Mouse (Mus musculus): Measurements from ENCODE around the gene Daglb. TPM values are rescaled to one million over a fixed set of nuclear protein-coding genes. Genes with fewer than 3 reads are reported as not detected.

Daglb gene
- polyA plus RNA-seq, 1 experiment from 2014 or later: 17.8 TPM

GRCm38 (mm10) chr5:143517436-143517835 lies 53.1 kb downstream of the Daglb start:
- Histone ChIP-seq H3K27me3 (ENCODE audit: control insufficient read depth, insufficient read depth, low read length) (no peaks in the 10 kb centered on the region), H3K9me3 (ENCODE audit: control insufficient read depth, low read length) (no peaks in the 10 kb centered on the region), H3K4me2 (ENCODE audit: low read length) (no peak overlapping the region), H3K9ac (replicated peaks; ENCODE audit: low read length) (no peak overlapping the region), H3K4me3 (replicated peaks; ENCODE audit: low read depth, low read length) (no peak overlapping the region), H3K36me3 (ENCODE audit: control insufficient read depth, insufficient read depth, low read length) (peaks cover 42% of the 10 kb centered on the region), H3K4me1 (ENCODE audit: control insufficient read depth, insufficient read depth, low read length) (no peaks in the 10 kb centered on the region), H3K27ac (replicated peaks; ENCODE audit: low read depth, low read length) (no peak overlapping the region)
- DNase-seq (no peak), ATAC-seq (ENCODE audit: low FRiP score, low TSS enrichment) (no peak)
- WGBS: 87% methylated on average over 6 of the region's 6 CpGs

GRCm38 (mm10) chr5:143518045-143518591 lies 53.7 kb downstream of the Daglb start:
- DNase-seq (no peak), ATAC-seq (ENCODE audit: low FRiP score, low TSS enrichment) (no peak)
- no peaks in the 10 kb centered on the region for H3K27me3 ChIP-seq (ENCODE audit: control insufficient read depth, insufficient read depth, low read length)
- no peaks in the 10 kb centered on the region for H3K4me1 ChIP-seq (ENCODE audit: control insufficient read depth, insufficient read depth, low read length)
- H3K4me3 ChIP-seq (replicated peaks; ENCODE audit: low read depth, low read length): no peak overlapping the region
- H3K36me3 ChIP-seq (ENCODE audit: control insufficient read depth, insufficient read depth, low read length): peaks cover 37% of the 10 kb centered on the region
- no peak overlapping the region for H3K4me2 ChIP-seq (ENCODE audit: low read length)
- H3K9me3 ChIP-seq (ENCODE audit: control insufficient read depth, low read length): no peaks in the 10 kb centered on the region
- H3K27ac ChIP-seq (replicated peaks; ENCODE audit: low read depth, low read length): no peak overlapping the region
- no peak overlapping the region for H3K9ac ChIP-seq (replicated peaks; ENCODE audit: low read length)
- WGBS: 92% methylated on average over 6 of the region's 6 CpGs

GRCm38 (mm10) chr5:143520415-143520814 lies 56.0 kb downstream of the Daglb start:
- Histone ChIP-seq H3K27me3 (ENCODE audit: control insufficient read depth, insufficient read depth, low read length) (no peaks in the 10 kb centered on the region), H3K4me1 (ENCODE audit: control insufficient read depth, insufficient read depth, low read length) (peaks cover 6% of the 10 kb centered on the region), H3K9ac (replicated peaks; ENCODE audit: low read length) (no peak overlapping the region), H3K27ac (replicated peaks; ENCODE audit: low read depth, low read length) (no peak overlapping the region), H3K4me2 (ENCODE audit: low read length) (no peak overlapping the region), H3K4me3 (replicated peaks; ENCODE audit: low read depth, low read length) (no peak overlapping the region), H3K9me3 (ENCODE audit: control insufficient read depth, low read length) (no peaks in the 10 kb centered on the region), H3K36me3 (ENCODE audit: control insufficient read depth, insufficient read depth, low read length) (peaks cover 14% of the 10 kb centered on the region)
- WGBS: 92% methylated on average over 2 of the region's 2 CpGs
- DNase-seq (no peak), ATAC-seq (ENCODE audit: low FRiP score, low TSS enrichment) (no peak)

- Histone ChIP-seq H3K9ac (replicated peaks; ENCODE audit: low read length) (no peak overlapping the region), H3K4me1 (ENCODE audit: control insufficient read depth, insufficient read depth, low read length) (peaks cover 22% of the 10 kb centered on the region), H3K9me3 (ENCODE audit: control insufficient read depth, low read length) (no peaks in the 10 kb centered on the region), H3K4me3 (replicated peaks; ENCODE audit: low read depth, low read length) (no peak overlapping the region), H3K4me2 (ENCODE audit: low read length) (no peak overlapping the region), H3K27me3 (ENCODE audit: control insufficient read depth, insufficient read depth, low read length) (no peaks in the 10 kb centered on the region), H3K27ac (replicated peaks; ENCODE audit: low read depth, low read length) (no peak overlapping the region), H3K36me3 (ENCODE audit: control insufficient read depth, insufficient read depth, low read length) (no peaks in the 10 kb centered on the region)
- 95% methylated on average over 3 of the region's 3 CpGs for WGBS
- DNase-seq: no peak
- no peak for ATAC-seq (ENCODE audit: low FRiP score, low TSS enrichment)
Measured at GRCm38 (mm10) chr5:143522882-143523281, 58.5 kb downstream of the Daglb start.

GRCm38 (mm10) chr5:143525454-143526225 lies 61.3 kb downstream of the Daglb start:
- Histone ChIP-seq H3K36me3 (ENCODE audit: control insufficient read depth, insufficient read depth, low read length) (no peaks in the 10 kb centered on the region), H3K9me3 (ENCODE audit: control insufficient read depth, low read length) (no peaks in the 10 kb centered on the region), H3K27ac (replicated peaks; ENCODE audit: low read depth, low read length) (no peak overlapping the region), H3K4me1 (ENCODE audit: control insufficient read depth, insufficient read depth, low read length) (peaks cover 26% of the 10 kb centered on the region), H3K4me3 (replicated peaks; ENCODE audit: low read depth, low read length) (peak overlapping the region; percentile 10; the same call in 1 of the 2 replicates), H3K27me3 (ENCODE audit: control insufficient read depth, insufficient read depth, low read length) (no peaks in the 10 kb centered on the region), H3K9ac (replicated peaks; ENCODE audit: low read length) (no peak overlapping the region), H3K4me2 (ENCODE audit: low read length) (peak overlapping the region; percentile 96)
- no peak for DNase-seq
- WGBS: 74% methylated on average over 7 of the region's 7 CpGs
- no peak for ATAC-seq (ENCODE audit: low FRiP score, low TSS enrichment)

- 13% methylated on average over 28 of the region's 28 CpGs for WGBS
- Histone ChIP-seq H3K9me3 (ENCODE audit: control insufficient read depth, low read length) (no peaks in the 10 kb centered on the region), H3K9ac (replicated peaks; ENCODE audit: low read length) (peak overlapping the region; percentile 95), H3K27ac (replicated peaks; ENCODE audit: low read depth, low read length) (peak overlapping the region; percentile 95), H3K27me3 (ENCODE audit: control insufficient read depth, insufficient read depth, low read length) (no peaks in the 10 kb centered on the region), H3K36me3 (ENCODE audit: control insufficient read depth, insufficient read depth, low read length) (no peaks in the 10 kb centered on the region), H3K4me3 (replicated peaks; ENCODE audit: low read depth, low read length) (peak overlapping the region; percentile 98), H3K4me2 (ENCODE audit: low read length) (peak overlapping the region; percentile 96), H3K4me1 (ENCODE audit: control insufficient read depth, insufficient read depth, low read length) (peaks cover 26% of the 10 kb centered on the region)
- ATAC-seq (ENCODE audit: low FRiP score, low TSS enrichment) (no peak), DNase-seq (peak; percentile 41)
Measured at GRCm38 (mm10) chr5:143526698-143527331, 62.4 kb downstream of the Daglb start.

- no peaks in the 10 kb centered on the region for H3K36me3 ChIP-seq (ENCODE audit: control insufficient read depth, insufficient read depth, low read length)
- H3K4me2 ChIP-seq (ENCODE audit: low read length): peak within 1 kb of the TSS; percentile 96
- H3K4me1 ChIP-seq (ENCODE audit: control insufficient read depth, insufficient read depth, low read length): peaks cover 26% of the 10 kb centered on the region
- peak within 1 kb of the TSS; percentile 95 for H3K27ac ChIP-seq (replicated peaks; ENCODE audit: low read depth, low read length)
- H3K9me3 ChIP-seq (ENCODE audit: control insufficient read depth, low read length): no peaks in the 10 kb centered on the region
- H3K4me3 ChIP-seq (replicated peaks; ENCODE audit: low read depth, low read length): peak within 1 kb of the TSS; percentile 98
- under 1% methylated on average over 87 of the region's 105 CpGs for WGBS
- DNase-seq (peak; percentile 99), ATAC-seq (ENCODE audit: low FRiP score, low TSS enrichment) (peak; percentile 96)
- H3K27me3 ChIP-seq (ENCODE audit: control insufficient read depth, insufficient read depth, low read length): no peaks in the 10 kb centered on the region
- peak within 1 kb of the TSS; percentile 95 for H3K9ac ChIP-seq (replicated peaks; ENCODE audit: low read length)
Measured at GRCm38 (mm10) chr5:143527486-143528307, 63.3 kb downstream of the Daglb start, which contains the start of gene Rac1. TSS of gene Rac1 (minus strand) at chr5:143528036.

- Histone ChIP-seq H3K36me3 (ENCODE audit: control insufficient read depth, insufficient read depth, low read length) (no peaks in the 10 kb centered on the region), H3K27me3 (ENCODE audit: control insufficient read depth, insufficient read depth, low read length) (no peaks in the 10 kb centered on the region), H3K9ac (replicated peaks; ENCODE audit: low read length) (peak overlapping the region; percentile 95), H3K27ac (replicated peaks; ENCODE audit: low read depth, low read length) (peak overlapping the region; percentile 95), H3K4me2 (ENCODE audit: low read length) (peak overlapping the region; percentile 96), H3K4me1 (ENCODE audit: control insufficient read depth, insufficient read depth, low read length) (peaks cover 26% of the 10 kb centered on the region), H3K9me3 (ENCODE audit: control insufficient read depth, low read length) (no peaks in the 10 kb centered on the region), H3K4me3 (replicated peaks; ENCODE audit: low read depth, low read length) (peak overlapping the region; percentile 98)
- DNase-seq (no peak), ATAC-seq (ENCODE audit: low FRiP score, low TSS enrichment) (peak; percentile 38)
- WGBS: 16% methylated on average over 7 of the region's 7 CpGs
Measured at GRCm38 (mm10) chr5:143528308-143528683, 63.9 kb downstream of the Daglb start.

Measured in midbrain, embryonic 14.5 days (tissue).